Mouse (Mus musculus) heart, postnatal 4 days (tissue): ENCODE data around the gene Gm9837. TPM values are rescaled to one million over a fixed set of nuclear protein-coding genes. Genes with fewer than 3 reads are reported as not detected.

ENCODE experiments used
- DNase-seq: peaks from one replicate; pipeline ENCODE4 v3.0.0; 2021
- total RNA-seq, 2 experiments: library from RNA; stranded (reverse); gene quantifications; 2 replicates each; pipeline ENCODE4 v1.2.3; 2021

Gm9837 gene
- total RNA-seq, 2 experiments from 2014 or later = not detected

GRCm38 (mm10) chr11:53425711-53426255, 44.5 kb downstream of the Gm9837 start:
- DNase-seq = no peak

- DNase-seq = no peak
These were observed 45.0 kb downstream of the Gm9837 start for GRCm38 (mm10) chr11:53425251-53425650.

- no peak for DNase-seq
These were observed 45.5 kb downstream of the Gm9837 start for GRCm38 (mm10) chr11:53424826-53425225.

- no peak for DNase-seq
These were observed 47.2 kb downstream of the Gm9837 start, which contains the start of gene Leap2 for GRCm38 (mm10) chr11:53423036-53423435. Gene Leap2 (minus strand): TSS chr11:53423170.

Other genes with a start within 250 kb of the Gm9837 start
- gene Hspa4, start 170.0 kb downstream of the Gm9837 start, total RNA-seq = 100 to 1,000 TPM; 132 to 136 TPM
- gene Zcchc10, start 145.8 kb downstream of the Gm9837 start, total RNA-seq = 10 to 100 TPM in 1 of 2 experiments, 1 to 10 TPM in 1; 9.3 to 12.0 TPM
- 100 to 1,000 TPM; 141 to 157 TPM for gene Aff4, start 119.6 kb downstream of the Gm9837 start, total RNA-seq
- not detected for gene Leap2, start 47.3 kb downstream of the Gm9837 start, total RNA-seq
- gene Uqcrq, start 39.6 kb downstream of the Gm9837 start, total RNA-seq = 1,000 to 10,000 TPM; 1,656 to 1,792 TPM
- gene Gdf9, start 39.5 kb downstream of the Gm9837 start, total RNA-seq = under 1 TPM in 1 of 2 experiments, not detected in 1; 0.25 TPM
- gene Gm10447, start 13.4 kb downstream of the Gm9837 start, total RNA-seq = not detected
- 1 to 10 TPM in 1 of 2 experiments, under 1 TPM in 1; 0.93 to 1.1 TPM for gene Shroom1, start 13.3 kb downstream of the Gm9837 start, total RNA-seq
- not detected for gene Gm9945, start 9.7 kb upstream of the Gm9837 start, total RNA-seq
- gene Sowaha, start 9.8 kb upstream of the Gm9837 start, total RNA-seq = under 1 TPM; 0.07 to 0.27 TPM
- gene Sept8, start 48.8 kb upstream of the Gm9837 start, total RNA-seq = 10 to 100 TPM; 62.9 to 65.0 TPM
- gene Kif3a, start 96.9 kb upstream of the Gm9837 start, total RNA-seq = 10 to 100 TPM; 14.1 to 14.4 TPM
- gene Il4, start 148.2 kb upstream of the Gm9837 start, total RNA-seq = not detected
- gene Il13, start 164.2 kb upstream of the Gm9837 start, total RNA-seq = not detected
- gene Rad50, start 236.8 kb upstream of the Gm9837 start, total RNA-seq = 10 to 100 TPM; 13.0 to 13.5 TPM